Mouse (Mus musculus) embryonic stem cell, embryonic (primary cell): Measurements from ENCODE around the gene Man2a1.

ENCODE experiments used
- CTCF ChIA-PET, 4 experiments: fragments of 300-600 bp in 2 of 4; fragments of 350-600 bp in 2 of 4; sonication (Branson Sonifier 250); formaldehyde crosslinking; loops; one replicate each; lab custom pipeline; 2022; ENCODE audit warnings: inconsistent platforms in 2 of 4; lab: Charles Lee
- POLR2A ChIA-PET, 4 experiments: fragments of 300-600 bp in 2 of 4; fragments of 350-600 bp in 2 of 4; sonication (Branson Sonifier 250); formaldehyde crosslinking; loops; one replicate each; lab custom pipeline; 2022; ENCODE audit warnings: antibody characterized with exemption in 4 of 4, inconsistent platforms in 1 of 4; lab: Charles Lee

The Man2a1 gene

DNA sequence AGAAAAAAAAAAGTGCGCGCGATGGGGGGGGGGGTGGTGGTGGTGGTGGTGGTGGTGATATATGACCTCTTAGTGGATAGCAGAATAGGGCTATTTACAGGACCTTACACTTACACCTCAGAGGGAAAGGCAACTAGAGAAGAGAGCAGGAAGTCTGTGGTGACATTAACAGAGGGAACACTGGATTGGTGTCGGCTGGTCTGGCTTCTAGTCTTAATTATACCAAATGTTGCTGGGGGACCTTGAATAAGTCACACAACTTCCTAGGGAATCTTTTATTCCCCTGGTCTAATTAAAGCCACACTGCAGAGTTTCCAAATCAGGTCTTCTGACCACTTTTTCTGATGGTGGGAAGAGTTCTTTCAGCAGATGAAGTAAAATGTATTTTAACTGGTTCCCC lies 163.0 kb downstream of the Man2a1 start:
- CTCF ChIA-PET = no interaction called here
- POLR2A ChIA-PET = no interaction called here

GRCm38 (mm10) chr17:64764175-64765122 lies 163.9 kb downstream of the Man2a1 start:
- POLR2A ChIA-PET = no interaction called here
- CTCF ChIA-PET = no interaction called here

GRCm38 (mm10) chr17:64765286-64765685 lies 164.8 kb downstream of the Man2a1 start:
- POLR2A ChIA-PET = no interaction called here
- CTCF ChIA-PET = no interaction called here

GRCm38 (mm10) chr17:64766507-64766906 lies 166.0 kb downstream of the Man2a1 start:
- POLR2A ChIA-PET = no interaction called here
- CTCF ChIA-PET = interaction anchor here in 2 of 4 experiments (0.7 kb wide), 2 partner anchors 190 to 1254 kb away, joined by 4 to 5 read pairs; no protein-coding TSS in a partner anchor

DNA sequence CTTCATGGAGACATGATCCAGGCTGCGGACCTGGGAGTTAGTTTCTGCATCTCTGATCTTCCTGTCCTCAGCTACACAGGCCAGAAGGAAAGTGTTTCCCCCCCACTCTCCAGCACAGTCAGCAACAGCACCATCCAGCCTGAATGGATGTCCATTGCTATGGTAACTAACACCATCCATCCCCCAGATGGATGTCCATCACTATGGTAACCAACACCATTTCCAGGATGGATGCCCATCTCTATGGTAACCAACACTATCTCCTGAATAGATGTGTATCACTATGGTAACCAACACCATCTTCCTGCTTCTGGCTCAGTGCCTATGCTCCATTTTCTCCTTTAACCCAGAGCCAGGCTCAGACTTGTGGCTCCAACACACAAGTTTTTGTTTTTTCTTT lies 169.7 kb downstream of the Man2a1 start:
- POLR2A ChIA-PET = no interaction called here

GRCm38 (mm10) chr17:64772611-64773010 lies 172.1 kb downstream of the Man2a1 start:
- CTCF ChIA-PET = no interaction called here
- POLR2A ChIA-PET = no interaction called here

More for the DNA sequence above, 169.7 kb downstream of the Man2a1 start:
- CTCF ChIA-PET = interaction anchor here in 1 of 4 experiments (0.6 to 0.9 kb wide), 2 partner anchors 18 to 115 kb away, joined by 5 to 8 read pairs; no protein-coding TSS in a partner anchor

DNA sequence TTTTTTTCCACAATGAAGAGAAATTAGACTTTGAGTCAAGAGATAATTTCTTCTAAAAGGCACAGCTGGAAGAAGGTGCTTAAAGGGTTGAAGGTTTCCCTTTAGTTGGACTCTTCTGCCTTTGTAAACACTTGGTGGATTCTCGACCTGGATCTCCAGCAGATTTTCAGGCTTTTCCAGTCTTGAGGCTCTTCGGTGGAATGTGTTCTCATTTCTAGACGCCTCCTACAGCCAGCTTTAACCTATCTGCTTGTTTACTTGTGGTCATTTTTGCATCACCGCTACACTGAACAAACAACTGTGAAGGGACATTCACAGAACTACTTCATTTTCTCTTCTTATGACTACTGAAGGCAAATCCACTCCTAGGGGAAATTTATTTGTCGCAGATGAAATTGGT lies 173.7 kb downstream of the Man2a1 start:
- ChIA-PET CTCF (no interaction called here), POLR2A (no interaction called here)

- CTCF ChIA-PET = no interaction called here
- POLR2A ChIA-PET = no interaction called here
Measured at GRCm38 (mm10) chr17:64778300-64778699, 177.8 kb downstream of the Man2a1 start.

DNA sequence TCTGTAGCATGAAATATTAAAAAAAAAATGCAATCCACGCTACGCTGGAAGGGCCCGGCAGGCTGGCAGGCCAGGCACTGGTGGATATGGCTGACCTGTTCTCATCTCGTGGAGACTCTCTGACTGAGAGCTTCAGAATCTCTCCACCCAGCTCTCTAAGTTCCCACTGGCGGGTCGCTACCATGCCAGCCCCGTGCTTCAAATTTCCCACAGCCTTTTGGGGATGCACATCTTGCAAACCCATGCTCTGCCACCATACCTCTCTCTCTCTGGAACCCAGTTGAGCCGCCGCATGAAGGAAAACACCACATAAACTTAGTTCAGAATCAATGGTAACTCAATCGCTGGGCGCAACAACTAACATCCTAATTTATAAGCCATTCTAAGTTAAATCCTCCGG lies 178.2 kb downstream of the Man2a1 start:
- CTCF ChIA-PET = interaction anchor here in 1 of 4 experiments (0.6 kb wide), 1 partner anchor 1504 kb away, joined by 4 read pairs; no protein-coding TSS in a partner anchor

DNA sequence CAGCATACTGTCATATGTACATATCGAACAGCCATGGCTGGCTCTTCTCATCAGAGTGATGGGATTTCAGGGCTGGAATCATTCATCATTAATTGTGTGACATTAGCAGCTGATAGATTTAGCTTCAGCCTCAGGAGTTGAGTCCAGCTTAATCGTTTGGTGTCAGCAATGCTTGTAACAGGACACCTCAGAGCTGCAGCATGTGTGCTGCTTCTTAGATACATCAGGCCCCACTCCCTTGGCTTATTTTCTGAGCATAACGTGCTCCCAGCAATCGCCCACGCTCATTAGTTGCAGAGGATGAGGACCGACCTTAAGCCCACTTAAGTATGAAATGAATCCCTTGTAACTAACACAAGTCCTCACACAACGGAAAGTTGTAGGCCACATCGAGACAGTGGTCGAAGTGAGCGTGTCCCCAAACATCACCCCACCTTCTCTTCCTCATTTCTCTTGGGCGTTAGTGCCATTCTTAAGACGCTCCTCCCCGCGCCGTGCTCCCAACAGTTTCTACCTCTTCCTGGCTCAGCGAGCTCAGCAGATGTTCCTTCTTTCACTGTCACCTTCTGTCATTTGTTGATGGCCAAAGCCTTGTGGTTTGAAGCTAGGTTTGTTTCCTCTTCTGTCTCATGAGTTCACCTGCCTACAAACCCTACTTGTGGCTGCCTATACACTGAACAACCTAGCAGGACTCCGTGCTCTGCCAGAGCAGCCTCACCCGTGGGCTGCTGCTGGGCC lies 180.4 kb downstream of the Man2a1 start:
- CTCF ChIA-PET = no interaction called here
- POLR2A ChIA-PET = no interaction called here

More for the DNA sequence above, 178.2 kb downstream of the Man2a1 start:
- POLR2A ChIA-PET = no interaction called here

- CTCF ChIA-PET = no interaction called here
- POLR2A ChIA-PET = no interaction called here
Measured at GRCm38 (mm10) chr17:64782307-64782706, 181.8 kb downstream of the Man2a1 start.

DNA sequence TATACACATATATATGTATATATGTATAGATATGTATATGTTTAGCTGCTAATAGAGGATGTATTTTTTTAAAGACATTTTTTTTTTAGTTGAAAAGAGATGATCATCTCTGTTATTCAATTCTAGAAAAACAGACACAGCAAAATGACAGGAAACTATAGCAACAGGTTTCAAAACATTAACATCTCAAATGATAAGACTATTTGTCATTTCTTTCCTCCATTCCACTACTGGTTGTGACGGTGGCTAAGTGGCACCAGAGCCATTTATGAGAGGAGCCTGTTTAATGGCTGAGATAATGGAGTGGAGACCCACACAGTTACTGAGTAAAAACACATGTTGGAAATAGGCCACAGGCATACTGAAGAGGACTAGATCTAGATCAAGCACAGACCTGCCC lies 185.4 kb downstream of the Man2a1 start:
- CTCF ChIA-PET = no interaction called here
- POLR2A ChIA-PET = no interaction called here

GRCm38 (mm10) chr17:64788301-64788700 lies 187.8 kb downstream of the Man2a1 start:
- POLR2A ChIA-PET = no interaction called here
- CTCF ChIA-PET = interaction anchor here in 1 of 4 experiments (0.6 kb wide), 1 partner anchor 18 kb away, joined by 5 read pairs; no protein-coding TSS in a partner anchor

GRCm38 (mm10) chr17:64789175-64789574 lies 188.6 kb downstream of the Man2a1 start:
- ChIA-PET POLR2A (no interaction called here), CTCF (no interaction called here)

GRCm38 (mm10) chr17:64792076-64792475 lies 191.5 kb downstream of the Man2a1 start:
- ChIA-PET CTCF (no interaction called here), POLR2A (no interaction called here)

DNA sequence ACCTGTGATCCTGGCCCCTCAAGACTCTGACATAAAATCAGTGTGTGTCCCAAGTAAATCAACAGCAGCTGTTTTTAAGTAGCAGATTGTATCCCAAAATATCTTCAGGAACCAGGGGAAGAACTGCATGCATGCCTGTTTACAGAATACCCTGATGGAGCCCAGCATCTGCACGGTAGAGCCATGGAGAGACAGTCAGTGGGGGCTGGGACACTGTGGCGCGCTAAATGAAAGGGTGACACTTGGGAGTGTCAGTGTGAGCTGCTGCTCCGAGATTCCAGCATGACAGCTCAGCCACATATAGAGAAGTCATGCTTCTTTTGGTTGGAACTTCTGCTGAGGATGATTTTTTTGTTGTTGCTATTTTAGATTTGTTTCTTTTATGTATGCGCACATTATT lies 192.1 kb downstream of the Man2a1 start:
- CTCF ChIA-PET = no interaction called here
- POLR2A ChIA-PET = no interaction called here

GRCm38 (mm10) chr17:64802168-64802955 lies 201.8 kb downstream of the Man2a1 start:
- ChIA-PET POLR2A (no interaction called here), CTCF (no interaction called here)

DNA sequence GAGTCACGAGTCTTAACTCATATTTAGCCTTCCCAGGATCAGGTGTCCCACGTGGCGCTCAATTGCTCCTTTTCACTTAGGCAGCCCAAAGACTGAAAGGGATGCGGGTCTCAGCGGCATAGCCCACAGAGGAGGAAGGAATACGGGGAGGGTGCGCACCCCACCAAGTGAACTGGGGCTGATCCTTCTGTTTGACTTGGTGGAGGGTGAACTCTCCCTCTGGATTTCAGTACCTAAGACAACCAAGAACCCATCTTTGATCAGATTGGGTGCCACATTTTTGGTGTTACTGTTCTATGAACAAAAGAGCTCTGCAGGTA lies 202.4 kb downstream of the Man2a1 start:
- ChIA-PET CTCF (no interaction called here), POLR2A (no interaction called here)
